In genomic region chr2:144807766-144808754, GRCm38 (mm10) we compare ENCODE assay signal across 24 mouse cellular contexts. TPM values are rescaled to one million over a fixed set of nuclear protein-coding genes. Genes with fewer than 3 reads are reported as not detected.
DNase-seq lines count a peak whose midpoint lies in the region; ATAC-seq lines count a peak whose summit lies in the region.
"Had no signal": no experiment of that assay in that cellular context is flagged by ENCODE, and none has a peak within 500 bp of the region (broad histone marks: within the 10 kb centered on the region; RNA-seq: fewer than 3 reads in every experiment).

No protein-coding gene starts in this region.

- DNase-seq in hindbrain, embryonic 10.5 days (ENCODE audit: low spot score): no peak
- DNase-seq in midbrain, embryonic 11.5 days (ENCODE audit: low spot score, missing footprints): no peak
- no peak for DNase-seq in gastrocnemius, postnatal 36 days
- DNase-seq: adrenal gland, postnatal 10 days; B cell, adult 2 months; cerebellum, adult 11-12 months; gastrocnemius, postnatal 25 days; lung, postnatal 36 days had no signal

- no peaks in the 10 kb centered on the region for H3K36me3 ChIP-seq in hindbrain, embryonic 10.5 days
- no peaks in the 10 kb centered on the region for H3K36me3 ChIP-seq in hindbrain, embryonic 16.5 days (ENCODE audit: control insufficient read depth, insufficient read depth, low read length)
- H3K36me3 ChIP-seq in midbrain, embryonic 11.5 days (ENCODE audit: control insufficient read depth, insufficient read depth, low read length): no peaks in the 10 kb centered on the region
- H3K36me3 ChIP-seq in midbrain, embryonic 15.5 days (replicated peaks): no peaks in the 10 kb centered on the region
- H3K36me3 ChIP-seq in intestine, embryonic 15.5 days: no peaks in the 10 kb centered on the region
- no peaks in the 10 kb centered on the region for H3K36me3 ChIP-seq in midbrain, embryonic 16.5 days (ENCODE audit: control insufficient read depth, insufficient read depth, low read length)
- H3K36me3 ChIP-seq: heart, embryonic 10.5 days had no signal

- no peaks in the 10 kb centered on the region for H3K27me3 ChIP-seq in hindbrain, embryonic 10.5 days (ENCODE audit: insufficient read depth, poor library complexity, severe bottlenecking)
- no peaks in the 10 kb centered on the region for H3K27me3 ChIP-seq in hindbrain, embryonic 16.5 days (replicated peaks; ENCODE audit: control insufficient read depth, insufficient read depth, low read length)
- H3K27me3 ChIP-seq in midbrain, embryonic 11.5 days (ENCODE audit: control insufficient read depth, insufficient read depth, low read length): no peaks in the 10 kb centered on the region
- H3K27me3 ChIP-seq in midbrain, embryonic 15.5 days (replicated peaks): no peaks in the 10 kb centered on the region
- H3K27me3 ChIP-seq in intestine, embryonic 15.5 days (replicated peaks): no peaks in the 10 kb centered on the region
- H3K27me3 ChIP-seq in midbrain, embryonic 16.5 days (ENCODE audit: control insufficient read depth, insufficient read depth, low read depth, low read length): no peaks in the 10 kb centered on the region

- no peak overlapping the region for H3K4me3 ChIP-seq in hindbrain, embryonic 10.5 days
- no peak overlapping the region for H3K4me3 ChIP-seq in hindbrain, embryonic 16.5 days (ENCODE audit: low read length)
- H3K4me3 ChIP-seq in midbrain, embryonic 11.5 days (ENCODE audit: low read depth, low read length): no peak overlapping the region
- H3K4me3 ChIP-seq in midbrain, embryonic 15.5 days: no peak overlapping the region
- no peak overlapping the region for H3K4me3 ChIP-seq in intestine, embryonic 15.5 days (replicated peaks)
- no peak overlapping the region for H3K4me3 ChIP-seq in midbrain, embryonic 16.5 days (ENCODE audit: low read depth, low read length)
- H3K4me3 ChIP-seq: heart, embryonic 10.5 days had no signal

- H3K4me1 ChIP-seq in hindbrain, embryonic 10.5 days (replicated peaks): no peaks in the 10 kb centered on the region
- H3K4me1 ChIP-seq in hindbrain, embryonic 16.5 days (ENCODE audit: control insufficient read depth, insufficient read depth, low read depth, low read length): no peaks in the 10 kb centered on the region
- peaks cover 3% of the 10 kb centered on the region; the same call in 1 of the 2 replicates for H3K4me1 ChIP-seq in midbrain, embryonic 11.5 days (ENCODE audit: control insufficient read depth, insufficient read depth, low read length)
- H3K4me1 ChIP-seq in midbrain, embryonic 15.5 days: peaks cover 2% of the 10 kb centered on the region; the same call in 1 of the 2 replicates
- peaks cover 11% of the 10 kb centered on the region; the same call in 1 of the 2 replicates for H3K4me1 ChIP-seq in intestine, embryonic 15.5 days (replicated peaks)
- H3K4me1 ChIP-seq in midbrain, embryonic 16.5 days (ENCODE audit: control insufficient read depth, insufficient read depth, low read length): no peaks in the 10 kb centered on the region
- H3K4me1 ChIP-seq: heart, embryonic 10.5 days had no signal

- no peak for ATAC-seq in hindbrain, embryonic 16.5 days
- ATAC-seq in midbrain, embryonic 11.5 days (ENCODE audit: low FRiP score): peak; percentile 78
- ATAC-seq in midbrain, embryonic 15.5 days (replicated peaks): no peak
- peak; percentile 66; the same call in 1 of the 2 replicates for ATAC-seq in intestine, embryonic 15.5 days
- ATAC-seq in midbrain, embryonic 16.5 days: no peak
- ATAC-seq: forebrain, embryonic 14.5 days; hindbrain, postnatal 0 days had no signal

- no peak overlapping the region for H3K9ac ChIP-seq in hindbrain, embryonic 16.5 days (ENCODE audit: low read depth, low read length)
- H3K9ac ChIP-seq in midbrain, embryonic 11.5 days (ENCODE audit: low read length): no peak overlapping the region
- H3K9ac ChIP-seq in midbrain, embryonic 15.5 days: no peak overlapping the region
- H3K9ac ChIP-seq in intestine, embryonic 15.5 days: no peak overlapping the region
- 0 out of 2 replicates have a peak overlapping the region, but pooled peaks have one; percentile 14 for H3K9ac ChIP-seq in midbrain, embryonic 16.5 days (ENCODE audit: low read depth, low read length)
- H3K9ac ChIP-seq: liver, embryonic 14.5 days had no signal

- intact Hi-C loops in gastrocnemius, postnatal 36 days (cut with DNase I): no loop called here

- 60% methylated on average over 15 of the region's 15 CpGs for WGBS in hindbrain, embryonic 10.5 days
- 62% methylated on average over 15 of the region's 15 CpGs for WGBS in hindbrain, embryonic 16.5 days
- WGBS in midbrain, embryonic 11.5 days: 62% methylated on average over 15 of the region's 15 CpGs
- 59% methylated on average over 15 of the region's 15 CpGs for WGBS in midbrain, embryonic 15.5 days
- 40% methylated on average over 15 of the region's 15 CpGs for WGBS in intestine, embryonic 15.5 days
- WGBS in midbrain, embryonic 16.5 days: 63% methylated on average over 15 of the region's 15 CpGs

- H3K27ac ChIP-seq in hindbrain, embryonic 10.5 days: 0 out of 2 replicates have a peak overlapping the region, but pooled peaks have one; percentile 37
- H3K27ac ChIP-seq in hindbrain, embryonic 16.5 days (ENCODE audit: low read depth, low read length): no peak overlapping the region
- no peak overlapping the region; the same call in 1 of the 2 replicates for H3K27ac ChIP-seq in midbrain, embryonic 11.5 days (ENCODE audit: low read depth, low read length)
- H3K27ac ChIP-seq in midbrain, embryonic 15.5 days: no peak overlapping the region
- 0 out of 2 replicates have a peak overlapping the region, but pooled peaks have one; percentile 54 for H3K27ac ChIP-seq in intestine, embryonic 15.5 days
- no peak overlapping the region for H3K27ac ChIP-seq in midbrain, embryonic 16.5 days (ENCODE audit: low read length)
- H3K27ac ChIP-seq: heart, embryonic 10.5 days; hindbrain, postnatal 0 days; liver, embryonic 14.5 days had no signal

- no peaks in the 10 kb centered on the region for H3K9me3 ChIP-seq in hindbrain, embryonic 10.5 days
- H3K9me3 ChIP-seq in hindbrain, embryonic 16.5 days (ENCODE audit: control insufficient read depth, low read length): no peaks in the 10 kb centered on the region
- no peaks in the 10 kb centered on the region for H3K9me3 ChIP-seq in midbrain, embryonic 11.5 days (ENCODE audit: control insufficient read depth, low read length)
- no peaks in the 10 kb centered on the region for H3K9me3 ChIP-seq in midbrain, embryonic 15.5 days
- no peaks in the 10 kb centered on the region for H3K9me3 ChIP-seq in intestine, embryonic 15.5 days
- no peaks in the 10 kb centered on the region for H3K9me3 ChIP-seq in midbrain, embryonic 16.5 days (replicated peaks; ENCODE audit: control insufficient read depth, low read length, poor library complexity, severe bottlenecking)
- H3K9me3 ChIP-seq: heart, embryonic 10.5 days had no signal

- H3K4me2 ChIP-seq in hindbrain, embryonic 16.5 days (ENCODE audit: low read length): no peak overlapping the region
- no peak overlapping the region for H3K4me2 ChIP-seq in midbrain, embryonic 11.5 days
- H3K4me2 ChIP-seq in midbrain, embryonic 15.5 days: no peak overlapping the region
- no peak overlapping the region for H3K4me2 ChIP-seq in intestine, embryonic 15.5 days (replicated peaks)
- no peak overlapping the region for H3K4me2 ChIP-seq in midbrain, embryonic 16.5 days (ENCODE audit: low read length)

RNA-seq across cellular contexts. Expression of gene Scp2d1, which starts 15.4 kb away (rescaled TPM):
- polyA plus RNA-seq in hindbrain, embryonic 10.5 days (2016; fragmentation: Nextera tagmentation; extraction: Ambion mirVana): not detected in 2 replicates
- not detected in 2 replicates for polyA plus RNA-seq in hindbrain, embryonic 16.5 days (2015; fragmentation: Nextera tagmentation; extraction: Ambion mirVana)
- not detected in 2 replicates for polyA plus RNA-seq in midbrain, embryonic 11.5 days (2014; fragmentation: Nextera tagmentation; extraction: Ambion mirVana)
- polyA plus RNA-seq in midbrain, embryonic 15.5 days (2015; fragmentation: Nextera tagmentation; extraction: Ambion mirVana): not detected in 2 replicates
- polyA plus RNA-seq in intestine, embryonic 15.5 days (2015; fragmentation: Nextera tagmentation; extraction: Ambion mirVana): not detected in 2 replicates
- polyA plus RNA-seq in midbrain, embryonic 16.5 days (2015; fragmentation: Nextera tagmentation; extraction: Ambion mirVana): not detected in 2 replicates
- total RNA-seq in gastrocnemius, postnatal 36 days (2021): not detected
- total RNA-seq: adrenal gland, postnatal 10 days; gastrocnemius, postnatal 25 days; heart, postnatal 25 days; hindbrain, postnatal 0 days; layer of hippocampus, adult 18-20 months; left cerebral cortex, postnatal 36 days; monocyte, adult 5-6 weeks; neutrophil, adult 5-6 weeks had no signal
- polyA plus RNA-seq: brain, embryonic 14.5 days; forebrain, embryonic 14.5 days; heart, embryonic 10.5 days; hindbrain, postnatal 0 days; kidney, embryonic 14.5 days; liver, embryonic 14.5 days; thymus, postnatal 0 days had no signal

Comparison
In these comparisons a context has a peak if more than half of its experiments do, and no peak if none do; other contexts are left out.
1. H3K27ac ChIP-seq: peak in hindbrain, embryonic 10.5 days (single experiment) and intestine, embryonic 15.5 days (single experiment); none in hindbrain, embryonic 16.5 days (single experiment), midbrain, embryonic 11.5 days (single experiment), midbrain, embryonic 15.5 days (single experiment) and midbrain, embryonic 16.5 days (single experiment).
2. ATAC-seq: peak in midbrain, embryonic 11.5 days (single experiment) and intestine, embryonic 15.5 days (single experiment); none in hindbrain, embryonic 16.5 days (single experiment), midbrain, embryonic 15.5 days (single experiment) and midbrain, embryonic 16.5 days (single experiment).